Mouse (Mus musculus) 3T3-L1 (cell line): ENCODE data around the gene Cutal.

Experiments used
- DNase-seq: peaks from one replicate; pipeline ENCODE4 v3.0.0-alpha.2; 2015; ENCODE audit warnings: low read depth, low spot score

Gene Cutal

DNA sequence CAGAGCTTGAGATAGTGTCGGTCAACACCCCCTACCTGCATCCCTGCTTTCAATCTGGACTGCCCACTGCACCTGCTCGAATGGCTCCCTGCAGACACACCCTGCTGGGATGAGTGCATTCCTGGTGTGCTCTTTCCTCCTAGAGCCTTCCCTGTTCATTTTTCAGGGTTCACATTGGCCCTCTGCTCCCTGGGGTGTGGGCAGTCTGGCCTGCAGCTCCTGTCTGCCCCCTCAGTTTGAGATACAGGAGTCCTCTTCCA, 40.6 kb downstream of the Cutal start:
- DNase-seq: no peak

DNA sequence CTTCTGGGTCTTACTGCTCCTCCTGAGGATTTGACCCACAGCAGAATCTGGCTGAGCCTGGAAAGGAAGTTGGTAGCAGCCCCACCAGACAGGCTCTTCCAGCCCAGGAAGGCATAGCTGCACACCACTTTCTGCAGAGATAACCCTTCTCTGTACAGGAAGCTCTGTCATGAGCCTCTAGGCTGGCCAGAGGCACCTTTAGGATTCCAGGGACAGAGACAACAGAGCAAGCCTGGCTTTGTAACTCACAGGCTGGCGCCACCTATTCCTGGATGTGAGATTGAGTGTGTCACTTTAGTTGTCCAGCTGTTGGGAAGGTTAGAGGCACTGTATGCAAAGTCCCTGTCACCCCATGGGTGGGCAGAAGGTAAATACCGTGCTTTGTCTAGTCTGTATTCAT, 40.9 kb downstream of the Cutal start:
- DNase-seq: no peak

DNA sequence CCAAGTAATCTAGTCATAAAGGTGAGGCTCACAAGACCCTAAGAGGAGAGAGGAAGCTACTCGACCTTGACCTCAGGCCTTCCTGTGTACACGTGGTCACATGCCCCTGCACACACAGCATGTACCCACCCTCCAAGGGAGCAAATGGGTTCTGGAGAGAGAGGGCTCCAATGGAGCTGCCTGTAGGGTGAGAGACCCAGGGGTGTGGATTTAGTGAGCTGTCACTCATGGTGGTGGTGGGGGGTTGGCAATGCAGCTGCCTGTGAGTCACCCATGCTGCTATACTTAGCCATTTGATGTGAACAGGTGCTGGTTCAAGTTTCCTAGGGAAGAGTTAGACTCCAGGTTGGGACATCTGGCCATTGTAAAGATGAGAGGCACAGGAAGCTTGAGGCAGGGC, 45.9 kb downstream of the Cutal start:
- no peak for DNase-seq

DNA sequence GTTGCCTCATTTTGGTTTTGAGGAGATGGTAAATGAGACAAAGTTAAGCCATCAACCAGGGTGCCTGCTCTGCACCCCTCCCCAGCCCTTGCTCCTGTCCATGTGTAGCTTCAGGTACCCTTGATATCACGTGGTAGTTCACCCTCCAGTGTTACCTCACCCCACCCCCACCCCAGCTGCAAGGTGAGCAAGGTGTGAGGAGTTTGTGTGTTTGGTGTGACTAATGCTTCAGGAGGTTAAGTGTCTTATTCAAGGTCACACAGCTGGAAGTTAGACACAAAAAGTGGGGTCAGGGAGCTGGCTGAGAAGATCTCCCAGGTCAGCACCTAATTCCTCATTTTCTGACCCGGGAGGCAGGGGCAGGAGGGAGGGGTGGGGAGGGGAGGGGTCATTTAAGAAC, 48.5 kb downstream of the Cutal start:
- no peak for DNase-seq

DNA sequence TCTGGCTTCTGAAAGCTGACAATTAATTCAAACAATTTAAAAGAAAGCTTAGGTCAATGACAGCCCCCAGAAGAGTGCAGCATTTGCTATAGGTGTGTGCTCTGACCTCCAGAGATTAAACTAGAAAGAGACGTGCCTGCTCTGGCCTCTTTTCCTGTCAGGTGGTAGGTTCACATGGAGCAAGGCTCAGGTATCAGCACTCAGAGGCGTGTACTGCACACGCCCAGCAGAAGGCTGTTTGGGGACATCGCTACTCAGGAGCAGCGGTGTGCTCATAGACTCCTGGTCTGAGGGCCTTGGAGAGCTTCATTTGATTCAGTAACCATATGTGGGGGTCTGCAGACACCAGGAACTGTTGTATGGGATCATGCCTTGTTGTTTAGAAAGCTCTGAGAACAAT, 53.1 kb downstream of the Cutal start:
- DNase-seq: no peak

DNA sequence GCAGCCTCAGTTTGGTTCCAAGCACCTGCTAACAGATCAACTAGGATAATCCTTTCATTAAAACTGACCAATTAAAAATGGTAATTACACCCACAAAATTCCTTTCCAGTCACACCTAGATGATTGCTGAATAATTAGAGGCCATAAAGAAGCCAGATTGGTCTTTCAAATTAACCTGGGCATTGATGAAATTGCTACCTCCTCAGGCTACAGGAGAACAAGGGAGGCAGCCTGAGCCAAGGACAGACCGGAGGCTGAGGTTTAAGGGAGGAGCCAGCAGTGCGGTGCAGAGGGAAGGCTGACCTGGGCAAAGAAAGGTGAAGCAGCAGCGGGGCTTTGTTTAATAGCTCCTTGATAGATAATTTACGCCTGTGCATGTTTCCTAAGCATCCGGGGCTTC, 63.3 kb downstream of the Cutal start:
- no peak for DNase-seq

DNA sequence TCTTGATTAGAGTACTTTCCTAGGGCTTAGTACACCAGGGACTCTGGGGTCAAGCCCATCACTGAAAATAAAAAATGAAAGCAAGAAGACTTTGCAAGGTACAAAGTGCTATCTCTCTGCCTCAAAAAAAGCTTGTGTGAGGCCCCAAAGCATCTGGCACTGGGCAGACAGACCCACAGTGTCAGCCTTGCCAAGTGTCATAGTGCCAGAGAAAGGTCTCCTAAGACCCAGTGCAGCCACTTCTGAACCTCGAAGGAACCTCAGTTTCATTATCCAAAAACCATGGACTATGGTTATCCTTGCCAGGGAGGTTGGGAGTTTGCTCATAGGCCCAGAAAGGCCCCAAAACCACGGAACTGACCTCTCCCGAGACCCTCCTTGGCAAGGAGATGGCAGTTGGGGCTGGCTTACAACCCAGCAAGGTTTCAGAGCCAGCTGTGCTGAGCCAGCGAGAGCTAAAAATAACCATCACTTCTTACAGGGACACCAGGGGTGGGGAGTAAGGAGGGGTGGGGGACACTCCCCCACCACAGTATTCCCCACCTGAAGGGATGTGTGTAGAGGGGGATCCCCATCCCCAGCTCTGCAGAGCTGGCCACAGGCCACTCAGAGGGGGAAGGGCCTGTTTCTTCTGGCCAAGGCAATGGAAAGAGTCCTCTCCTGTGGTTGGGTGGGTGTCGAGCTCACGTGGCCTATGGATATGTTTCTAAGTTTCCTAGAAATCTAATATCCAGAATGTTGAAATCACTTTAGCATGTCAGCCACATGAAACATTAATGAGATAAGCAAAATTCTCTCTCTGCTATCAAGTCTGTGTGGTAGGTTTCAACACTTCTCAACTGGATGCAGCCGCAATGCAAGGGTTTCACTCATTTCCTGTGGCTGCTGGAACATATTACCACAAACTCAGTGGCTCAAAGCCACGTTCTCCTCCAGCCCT, 64.3 kb downstream of the Cutal start:
- DNase-seq: peak; percentile 77

DNA sequence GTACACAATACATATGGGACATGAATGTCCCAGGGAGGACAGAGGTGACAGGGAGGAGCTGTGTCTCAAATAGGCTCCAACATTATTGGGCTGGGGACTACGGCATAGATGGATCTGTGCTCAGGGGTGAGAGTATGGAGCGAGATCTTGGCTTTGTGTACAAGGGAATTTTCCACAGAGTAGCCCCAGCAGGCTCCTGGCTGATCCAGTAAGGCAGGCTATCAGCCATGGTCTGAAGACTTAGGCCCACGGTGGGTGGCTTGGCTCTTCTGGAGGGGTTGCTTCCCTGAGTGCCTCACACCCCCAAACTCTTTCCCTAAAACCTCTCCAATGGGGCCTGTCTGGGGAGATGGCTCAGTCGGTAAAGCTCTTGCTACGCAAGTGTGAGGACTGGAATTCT, 66.0 kb downstream of the Cutal start:
- DNase-seq: no peak

DNA sequence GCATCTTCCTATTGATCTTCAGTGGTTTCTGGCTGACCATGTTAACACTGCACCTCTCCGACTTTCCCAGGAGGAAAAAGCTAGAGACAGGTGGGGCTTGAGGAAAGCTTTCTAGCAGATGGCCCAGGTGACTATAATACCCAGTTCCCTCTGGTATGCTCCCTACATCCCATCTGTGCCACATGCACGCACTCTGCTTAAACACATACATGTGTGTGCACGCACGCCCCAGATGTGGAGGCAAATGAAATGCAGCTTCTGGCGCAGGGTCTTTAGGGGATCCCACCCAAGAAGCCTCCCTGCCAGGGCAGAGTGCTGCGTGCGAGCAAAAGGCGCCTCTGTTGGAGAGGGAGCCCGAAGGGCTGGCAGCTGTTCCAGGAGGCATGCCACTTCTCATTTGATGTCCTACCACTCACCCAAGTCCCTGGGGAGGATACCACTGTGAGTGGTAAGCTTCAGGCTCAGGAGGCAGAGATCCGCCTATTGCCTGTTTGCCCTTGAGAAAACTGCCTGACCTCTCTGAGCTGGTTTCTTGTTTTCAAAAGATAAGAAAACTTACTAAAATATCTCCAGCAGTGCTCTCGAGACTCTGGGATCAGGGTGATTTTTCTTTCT, 67.0 kb downstream of the Cutal start:
- no peak for DNase-seq
